Comparison of ENCODE assay signal across 27 mouse cellular contexts in the genomic region with DNA sequence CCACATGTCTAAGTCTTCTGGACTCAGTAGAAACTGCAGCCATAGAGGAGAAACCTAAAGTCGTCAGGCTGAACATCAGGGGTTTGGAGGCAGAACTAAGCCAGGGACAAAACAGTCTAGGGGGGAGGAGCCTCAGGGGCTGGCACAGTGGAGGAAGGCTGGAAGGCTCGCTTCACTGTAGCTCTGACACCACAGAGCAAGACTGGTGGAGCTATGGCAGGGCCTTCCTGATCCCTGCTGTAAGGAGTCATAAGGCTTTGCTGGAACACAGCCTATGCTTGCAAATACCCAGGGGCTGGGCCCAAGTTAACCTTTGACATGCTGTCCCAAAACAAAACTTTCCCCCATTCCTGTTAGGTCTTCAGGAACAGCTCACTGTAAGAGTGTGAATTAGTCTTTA.
DNase-seq lines count a peak whose midpoint lies in the region; ATAC-seq and TF ChIP-seq lines count a peak whose summit lies in the region.
"Had no signal": no experiment of that assay in that cellular context is flagged by ENCODE, and none has a peak within 500 bp of the region (broad histone marks: within the 10 kb centered on the region; RNA-seq: fewer than 3 reads in every experiment).

No protein-coding gene starts in this region.

- no peaks in the 10 kb centered on the region; the same call in 1 of the 2 replicates for H3K27me3 ChIP-seq in forebrain, embryonic 13.5 days
- H3K27me3 ChIP-seq in forebrain, postnatal 0 days (ENCODE audit: insufficient read depth, low read length) = no peaks in the 10 kb centered on the region
- H3K27me3 ChIP-seq in kidney, embryonic 14.5 days (ENCODE audit: control insufficient read depth, insufficient read depth, low read length) = no peaks in the 10 kb centered on the region
- H3K27me3 ChIP-seq in liver, adult 2 months (ENCODE audit: control insufficient read depth, insufficient read depth, low read length) = no peaks in the 10 kb centered on the region
- H3K27me3 ChIP-seq in liver, embryonic 12.5 days (replicated peaks) = no peaks in the 10 kb centered on the region
- H3K27me3 ChIP-seq: CH12.LX; forebrain, embryonic 15.5 days; hindbrain, embryonic 13.5 days; limb, embryonic 13.5 days; midbrain, embryonic 15.5 days; neural tube, embryonic 15.5 days had no signal

- H3K4me1 ChIP-seq in forebrain, embryonic 13.5 days = no peaks in the 10 kb centered on the region; the same call in 1 of the 2 replicates
- H3K4me1 ChIP-seq in forebrain, postnatal 0 days (ENCODE audit: insufficient read depth) = no peaks in the 10 kb centered on the region
- H3K4me1 ChIP-seq in kidney, embryonic 14.5 days (ENCODE audit: control insufficient read depth, insufficient read depth, low read length) = 0 out of 2 replicates have a peak, but pooled peaks cover 1% of the 10 kb centered on the region
- peaks cover 5% of the 10 kb centered on the region; the same call in 1 of the 2 replicates for H3K4me1 ChIP-seq in liver, adult 2 months (ENCODE audit: control insufficient read depth, insufficient read depth, low read length)
- no peaks in the 10 kb centered on the region for H3K4me1 ChIP-seq in liver, embryonic 12.5 days
- H3K4me1 ChIP-seq: forebrain, embryonic 15.5 days; hindbrain, embryonic 13.5 days; limb, embryonic 13.5 days; midbrain, embryonic 10.5 days; midbrain, embryonic 15.5 days; neural tube, embryonic 15.5 days had no signal

- peaks cover 5% of the 10 kb centered on the region; the same call in 1 of the 2 replicates for H3K79me2 ChIP-seq in liver, adult 2 months (ENCODE audit: control insufficient read depth, insufficient read depth, low read length)

- no peak overlapping the region for H3K27ac ChIP-seq in forebrain, embryonic 13.5 days
- no peak overlapping the region for H3K27ac ChIP-seq in forebrain, postnatal 0 days (ENCODE audit: low read depth, low read length)
- H3K27ac ChIP-seq in kidney, embryonic 14.5 days (ENCODE audit: low read depth, low read length) = no peak overlapping the region
- peak overlapping the region; percentile 68 for H3K27ac ChIP-seq in liver, adult 2 months (replicated peaks; ENCODE audit: insufficient read depth, low read depth, low read length)
- H3K27ac ChIP-seq in liver, embryonic 12.5 days = no peak overlapping the region
- H3K27ac ChIP-seq: forebrain, embryonic 15.5 days; hindbrain, embryonic 13.5 days; kidney, postnatal 0 days; limb, embryonic 13.5 days; liver, embryonic 14.5 days; midbrain, embryonic 10.5 days; midbrain, embryonic 15.5 days; neural tube, embryonic 15.5 days had no signal

- ATAC-seq in forebrain, embryonic 13.5 days = peak; percentile 27; the same call in 1 of the 2 replicates
- no peak for ATAC-seq in forebrain, postnatal 0 days
- ATAC-seq in kidney, embryonic 14.5 days (ENCODE audit: low FRiP score, low TSS enrichment) = no peak
- no peak for ATAC-seq in liver, embryonic 12.5 days
- ATAC-seq: forebrain, embryonic 15.5 days; inflammation-experienced regulatory T-cells, adult 6 months; midbrain, embryonic 15.5 days had no signal

- peak; percentile 29; the same call in 1 of the 2 replicates for TF ChIP-seq POLR2A in liver, adult 2 months (IDR thresholded peaks at IDR 0.05; ENCODE audit: extremely low read depth, insufficient read depth, low read length)

- no peaks in the 10 kb centered on the region for H3K9me3 ChIP-seq in forebrain, embryonic 13.5 days (replicated peaks)
- no peaks in the 10 kb centered on the region for H3K9me3 ChIP-seq in forebrain, postnatal 0 days (ENCODE audit: low read length)
- no peaks in the 10 kb centered on the region for H3K9me3 ChIP-seq in kidney, embryonic 14.5 days (ENCODE audit: control insufficient read depth, low read length)
- no peaks in the 10 kb centered on the region for H3K9me3 ChIP-seq in liver, embryonic 12.5 days (replicated peaks)
- H3K9me3 ChIP-seq: forebrain, embryonic 15.5 days; hindbrain, embryonic 13.5 days; midbrain, embryonic 10.5 days; neural tube, embryonic 15.5 days had no signal

- H3K4me3 ChIP-seq in forebrain, embryonic 13.5 days = no peak overlapping the region
- no peak overlapping the region for H3K4me3 ChIP-seq in forebrain, postnatal 0 days (ENCODE audit: low read depth, low read length)
- H3K4me3 ChIP-seq in kidney, embryonic 14.5 days (ENCODE audit: low read length) = no peak overlapping the region
- no peak overlapping the region for H3K4me3 ChIP-seq in liver, adult 2 months (ENCODE audit: insufficient read depth, low read depth, low read length)
- no peak overlapping the region for H3K4me3 ChIP-seq in liver, embryonic 12.5 days
- H3K4me3 ChIP-seq: forebrain, embryonic 15.5 days; hindbrain, embryonic 13.5 days; limb, embryonic 13.5 days; midbrain, embryonic 10.5 days; midbrain, embryonic 15.5 days; neural tube, embryonic 15.5 days had no signal

- no peak for TF ChIP-seq CTCF in forebrain, postnatal 0 days (IDR thresholded peaks at IDR 0.05; ENCODE audit: low read depth)
- no peak for TF ChIP-seq CTCF in liver, adult 2 months (IDR thresholded peaks at IDR 0.05; ENCODE audit: low read depth, low read length)

- 21% methylated on average over 2 of the region's 2 CpGs for WGBS in forebrain, embryonic 13.5 days
- WGBS in forebrain, postnatal 0 days = 26% methylated on average over 2 of the region's 2 CpGs
- WGBS in kidney, embryonic 14.5 days = 40% methylated on average over 2 of the region's 2 CpGs
- WGBS in liver, adult 2 months = 14% methylated on average over 2 of the region's 2 CpGs
- 39% methylated on average over 2 of the region's 2 CpGs for WGBS in liver, embryonic 12.5 days (ENCODE audit: insufficient replicate concordance)

- no peak overlapping the region for H3K9ac ChIP-seq in forebrain, embryonic 13.5 days
- no peak overlapping the region for H3K9ac ChIP-seq in forebrain, postnatal 0 days
- no peak overlapping the region for H3K9ac ChIP-seq in kidney, embryonic 14.5 days (ENCODE audit: low read depth, low read length)
- peak overlapping the region; percentile 13 for H3K9ac ChIP-seq in liver, adult 2 months (ENCODE audit: low read depth, low read length)
- no peak overlapping the region for H3K9ac ChIP-seq in liver, embryonic 12.5 days
- H3K9ac ChIP-seq: forebrain, embryonic 15.5 days; hindbrain, embryonic 13.5 days; limb, embryonic 13.5 days; liver, embryonic 14.5 days; lung, embryonic 14.5 days; midbrain, embryonic 15.5 days; neural tube, embryonic 15.5 days had no signal

- H3K36me3 ChIP-seq in forebrain, embryonic 13.5 days (ENCODE audit: poor library complexity, severe bottlenecking) = no peaks in the 10 kb centered on the region
- H3K36me3 ChIP-seq in forebrain, postnatal 0 days (ENCODE audit: insufficient read depth) = no peaks in the 10 kb centered on the region
- no peaks in the 10 kb centered on the region for H3K36me3 ChIP-seq in kidney, embryonic 14.5 days (ENCODE audit: control insufficient read depth, insufficient read depth, low read length)
- H3K36me3 ChIP-seq in liver, adult 2 months (ENCODE audit: control insufficient read depth, insufficient read depth, low read length) = peaks cover 4% of the 10 kb centered on the region; the same call in 1 of the 2 replicates
- H3K36me3 ChIP-seq in liver, embryonic 12.5 days = no peaks in the 10 kb centered on the region
- H3K36me3 ChIP-seq: forebrain, embryonic 15.5 days; hindbrain, embryonic 13.5 days; limb, embryonic 13.5 days; midbrain, embryonic 10.5 days; midbrain, embryonic 15.5 days; neural tube, embryonic 15.5 days had no signal

- H3K4me2 ChIP-seq in forebrain, embryonic 13.5 days = no peak overlapping the region
- no peak overlapping the region for H3K4me2 ChIP-seq in forebrain, postnatal 0 days (ENCODE audit: low read depth)
- no peak overlapping the region for H3K4me2 ChIP-seq in kidney, embryonic 14.5 days (replicated peaks; ENCODE audit: low read depth, low read length)
- no peak overlapping the region for H3K4me2 ChIP-seq in liver, embryonic 12.5 days
- H3K4me2 ChIP-seq: forebrain, embryonic 15.5 days; heart, embryonic 11.5 days; hindbrain, embryonic 13.5 days; limb, embryonic 13.5 days; lung, embryonic 14.5 days; midbrain, embryonic 15.5 days; neural tube, embryonic 15.5 days had no signal

- DNase-seq in forebrain, postnatal 0 days = no peak
- DNase-seq in kidney, adult 11 months = peak; percentile 56
- DNase-seq in liver, adult 2 months (ENCODE audit: extremely low read depth, low read depth, low spot score) = peak; percentile 84
- DNase-seq in urinary bladder, postnatal 14 days (ENCODE audit: low spot score) = no peak
- DNase-seq: adrenal gland, postnatal 10 days; cerebellum, adult 11 months; cerebellum, adult 9-10 months; cerebellum, postnatal 36 days; heart, postnatal 4 days; lung, embryonic 14.5 days; lung, postnatal 14 days; retina, postnatal 1 day; right cerebral cortex, postnatal 14 days had no signal

Comparison
In these comparisons a context has a peak if more than half of its experiments do, and no peak if none do; other contexts are left out.
1. DNase-seq: peak in kidney, adult 11 months (single experiment) and liver, adult 2 months (single experiment); none in forebrain, postnatal 0 days (single experiment) and urinary bladder, postnatal 14 days (single experiment).